Mouse (Mus musculus): Measurements from ENCODE around the gene 9930104L06Rik. TPM values are rescaled to one million over a fixed set of nuclear protein-coding genes. Genes with fewer than 3 reads are reported as not detected.
A peak's percentile ranks its signal among the peaks of the same experiment; 100 is the strongest.

Gene 9930104L06Rik
- total and polyA plus RNA-seq, 3 experiments, result 12.3 to 15.9 (median 14.8) TPM

GRCm38 (mm10) chr4:124989787-124990253, 53.0 kb downstream of the 9930104L06Rik start:
- DNase-seq (ENCODE audit: extremely low read depth), result no peak
- no peak for TF ChIP-seq PAX5 (IDR thresholded peaks at IDR 0.05; ENCODE audit: low read length)
- no peak for TF ChIP-seq MEF2A (IDR thresholded peaks at IDR 0.05; ENCODE audit: borderline replicate concordance, low read depth, low read length)
- TF ChIP-seq MAZ (IDR thresholded peaks at IDR 0.05; ENCODE audit: low read depth, low read length), result no peak
- TF ChIP-seq POLR2AphosphoS2 (IDR thresholded peaks at IDR 0.05; ENCODE audit: low read depth, low read length), result no peak
- TF ChIP-seq BHLHE40 (IDR thresholded peaks at IDR 0.05; ENCODE audit: low read depth, low read length), result no peak
- no peak for TF ChIP-seq MYC (IDR thresholded peaks at IDR 0.05; ENCODE audit: low read depth, low read length)
- no peak for TF ChIP-seq NELFE (IDR thresholded peaks at IDR 0.05; ENCODE audit: low read depth, low read length)
- TF ChIP-seq NRF1 (IDR thresholded peaks at IDR 0.05; ENCODE audit: low read depth, low read length), result no peak
- TF ChIP-seq MAX (IDR thresholded peaks at IDR 0.05; ENCODE audit: low read length), result no peak
- TF ChIP-seq ZMIZ1 (IDR thresholded peaks at IDR 0.05; ENCODE audit: low read depth, low read length), result no peak
- TF ChIP-seq ETS1 (conservative IDR thresholded peaks at IDR 0.05; ENCODE audit: low read depth, low read length), result no peak
- no peak for TF ChIP-seq CHD1 (IDR thresholded peaks at IDR 0.05; ENCODE audit: low read depth, low read length)
- no peak for TF ChIP-seq JUN (IDR thresholded peaks at IDR 0.05; ENCODE audit: insufficient read depth, low read depth, low read length)
- TF ChIP-seq CTCF (conservative IDR thresholded peaks at IDR 0.05 in 1 of 2, IDR thresholded peaks at IDR 0.05 in 1 of 2; ENCODE audit: low read depth in 2 of 2, low read length in 2 of 2), result no peak
- no peak for TF ChIP-seq ZNF384 (IDR thresholded peaks at IDR 0.05; ENCODE audit: low read depth, low read length)
- TF ChIP-seq POLR2A (IDR thresholded peaks at IDR 0.05; ENCODE audit: low read depth, low read length), result no peak
- TF ChIP-seq HCFC1 (IDR thresholded peaks at IDR 0.05; ENCODE audit: low read depth, low read length), result no peak
- Histone ChIP-seq H3K79me2 (replicated peaks; ENCODE audit: control insufficient read depth, extremely low read depth, insufficient read depth, poor library complexity, severe bottlenecking) (no peaks in the 10 kb centered on the region), H3K4me1 (ENCODE audit: control insufficient read depth in 1 of 2, insufficient read depth in 2 of 2) (peaks cover 34 to 41% of the 10 kb centered on the region in 2 experiments), H3K27ac (ENCODE audit: insufficient read depth, low read depth) (no peak overlapping the region), H3K4me2 (ENCODE audit: insufficient read depth, low read depth, poor library complexity, severe bottlenecking) (peak overlapping the region; percentile 4), H3K36me3 (replicated peaks in 1 of 2; ENCODE audit: control insufficient read depth in 1 of 2, insufficient read depth in 1 of 2, low read length in 1 of 2) (no peaks in the 10 kb centered on the region), H3K4me3 (replicated peaks in 1 of 3; ENCODE audit: low read depth in 2 of 3, low read length in 2 of 3, poor library complexity in 1 of 3) (peak overlapping the region in 2 of 3 experiments; percentile 1 to 22), H3K9me3 (replicated peaks; ENCODE audit: low read length) (peaks cover 2% of the 10 kb centered on the region), H3K27me3 (replicated peaks) (peaks cover 9% of the 10 kb centered on the region), H3K9ac (ENCODE audit: insufficient read depth, low read depth) (no peak overlapping the region)
- dilution Hi-C loops (cut with MboI; ENCODE audit: extremely low pct_ligation_motif_present, extremely low pct_unique_long_range_greater_than_20kb, low sequenced_read_pairs) (no loop called here), in situ Hi-C loops (cut with MboI; ENCODE audit: low pct_ligation_motif_present, low pct_unique_long_range_greater_than_20kb, low sequenced_read_pairs) (no loop called here)

- peaks cover 34 to 41% of the 10 kb centered on the region in 2 experiments for H3K4me1 ChIP-seq (ENCODE audit: control insufficient read depth in 1 of 2, insufficient read depth in 2 of 2)
- peak; percentile 57 for DNase-seq (ENCODE audit: extremely low read depth)
- H3K27me3 ChIP-seq (replicated peaks), result peaks cover 7% of the 10 kb centered on the region
- peak overlapping the region; percentile 4 for H3K4me2 ChIP-seq (ENCODE audit: insufficient read depth, low read depth, poor library complexity, severe bottlenecking)
- H3K27ac ChIP-seq (ENCODE audit: insufficient read depth, low read depth), result no peak overlapping the region
- no peaks in the 10 kb centered on the region for H3K79me2 ChIP-seq (replicated peaks; ENCODE audit: control insufficient read depth, extremely low read depth, insufficient read depth, poor library complexity, severe bottlenecking)
- no peak overlapping the region for H3K9ac ChIP-seq (ENCODE audit: insufficient read depth, low read depth)
- TF ChIP-seq MYC (IDR thresholded peaks at IDR 0.05; ENCODE audit: low read depth, low read length), result no peak
- no peak for TF ChIP-seq ZC3H11A (IDR thresholded peaks at IDR 0.05; ENCODE audit: low read depth, low read length)
- no peak for TF ChIP-seq ZKSCAN1 (IDR thresholded peaks at IDR 0.05; ENCODE audit: borderline replicate concordance, low read depth, low read length)
- TF ChIP-seq SIN3A (IDR thresholded peaks at IDR 0.05; ENCODE audit: low read length), result no peak
- peak; percentile 79 for TF ChIP-seq BHLHE40 (IDR thresholded peaks at IDR 0.05; ENCODE audit: low read depth, low read length)
- peak; percentile 62; the same call in 1 of the 2 replicates for TF ChIP-seq MAFK (IDR thresholded peaks at IDR 0.05; ENCODE audit: insufficient replicate concordance, low read length)
- TF ChIP-seq JUN (IDR thresholded peaks at IDR 0.05; ENCODE audit: insufficient read depth, low read depth, low read length), result no peak
- TF ChIP-seq POLR2A (IDR thresholded peaks at IDR 0.05; ENCODE audit: low read depth, low read length), result peak; percentile 34; the same call in 1 of the 2 replicates
- H3K36me3 ChIP-seq (replicated peaks in 1 of 2; ENCODE audit: control insufficient read depth in 1 of 2, insufficient read depth in 1 of 2, low read length in 1 of 2), result no peaks in the 10 kb centered on the region
- in situ Hi-C loops (cut with MboI; ENCODE audit: low pct_ligation_motif_present, low pct_unique_long_range_greater_than_20kb, low sequenced_read_pairs) (no loop called here), dilution Hi-C loops (cut with MboI; ENCODE audit: extremely low pct_ligation_motif_present, extremely low pct_unique_long_range_greater_than_20kb, low sequenced_read_pairs) (no loop called here)
- peaks cover 2% of the 10 kb centered on the region for H3K9me3 ChIP-seq (replicated peaks; ENCODE audit: low read length)
- peak overlapping the region in 2 of 3 experiments; percentile 1 to 22 for H3K4me3 ChIP-seq (replicated peaks in 1 of 3; ENCODE audit: low read depth in 2 of 3, low read length in 2 of 3, poor library complexity in 1 of 3)
Measured at GRCm38 (mm10) chr4:124990325-124990724, 53.5 kb downstream of the 9930104L06Rik start.

Other genes starting within 250 kb of the 9930104L06Rik start
- gene Utp11, start 243.4 kb upstream of the 9930104L06Rik start, total RNA-seq (2012; rRNA removed), result 52.7 and 63.2 TPM in 2 replicates
- gene Utp11, start 243.4 kb upstream of the 9930104L06Rik start, total RNA-seq (2014; rRNA removed), result 78.1 and 84.4 TPM in 2 replicates
- 102 and 107 TPM in 2 replicates for gene Utp11, start 243.4 kb upstream of the 9930104L06Rik start, polyA plus RNA-seq (2012; ENCODE audit: insufficient read length, low read depth)
- gene Fhl3, start 236.3 kb upstream of the 9930104L06Rik start, total RNA-seq (2012; rRNA removed), result 10.4 and 10.8 TPM in 2 replicates
- 3.6 and 4.1 TPM in 2 replicates for gene Fhl3, start 236.3 kb upstream of the 9930104L06Rik start, total RNA-seq (2014; rRNA removed)
- 14.8 and 20.8 TPM in 2 replicates for gene Fhl3, start 236.3 kb upstream of the 9930104L06Rik start, polyA plus RNA-seq (2012; ENCODE audit: insufficient read length, low read depth)
- 100 and 129 TPM in 2 replicates for gene Sf3a3, start 222.3 kb upstream of the 9930104L06Rik start, total RNA-seq (2012; rRNA removed)
- gene Sf3a3, start 222.3 kb upstream of the 9930104L06Rik start, total RNA-seq (2014; rRNA removed), result 122 and 146 TPM in 2 replicates
- gene Sf3a3, start 222.3 kb upstream of the 9930104L06Rik start, polyA plus RNA-seq (2012; ENCODE audit: insufficient read length, low read depth), result 134 and 156 TPM in 2 replicates
- 25.9 and 26.2 TPM in 2 replicates for gene Inpp5b, start 195.2 kb upstream of the 9930104L06Rik start, total RNA-seq (2012; rRNA removed)
- gene Inpp5b, start 195.2 kb upstream of the 9930104L06Rik start, total RNA-seq (2014; rRNA removed), result 30.2 and 34.0 TPM in 2 replicates
- gene Inpp5b, start 195.2 kb upstream of the 9930104L06Rik start, polyA plus RNA-seq (2012; ENCODE audit: insufficient read length, low read depth), result 21.1 and 25.6 TPM in 2 replicates
- 9.8 and 12.6 TPM in 2 replicates for gene Mtf1, start 134.9 kb upstream of the 9930104L06Rik start, total RNA-seq (2012; rRNA removed)
- gene Mtf1, start 134.9 kb upstream of the 9930104L06Rik start, total RNA-seq (2014; rRNA removed), result 6.8 and 9.5 TPM in 2 replicates
- gene Mtf1, start 134.9 kb upstream of the 9930104L06Rik start, polyA plus RNA-seq (2012; ENCODE audit: insufficient read length, low read depth), result 17.7 and 19.8 TPM in 2 replicates
- gene Yrdc, start 86.4 kb upstream of the 9930104L06Rik start, total RNA-seq (2012; rRNA removed), result 87.6 and 96.8 TPM in 2 replicates
- gene Yrdc, start 86.4 kb upstream of the 9930104L06Rik start, total RNA-seq (2014; rRNA removed), result 160 and 171 TPM in 2 replicates
- gene Yrdc, start 86.4 kb upstream of the 9930104L06Rik start, polyA plus RNA-seq (2012; ENCODE audit: insufficient read length, low read depth), result 86.7 and 86.8 TPM in 2 replicates
- gene 1110065P20Rik, start 85.9 kb upstream of the 9930104L06Rik start, total RNA-seq (2012; rRNA removed), result 29.0 and 32.0 TPM in 2 replicates
- gene 1110065P20Rik, start 85.9 kb upstream of the 9930104L06Rik start, total RNA-seq (2014; rRNA removed), result 22.6 and 28.5 TPM in 2 replicates
- gene 1110065P20Rik, start 85.9 kb upstream of the 9930104L06Rik start, polyA plus RNA-seq (2012; ENCODE audit: insufficient read length, low read depth), result 16.7 and 20.4 TPM in 2 replicates
- 0.08 and 0.13 TPM in 2 replicates for gene Maneal, start 74.9 kb upstream of the 9930104L06Rik start, total RNA-seq (2012; rRNA removed)
- gene Maneal, start 74.9 kb upstream of the 9930104L06Rik start, total RNA-seq (2014; rRNA removed), result not detected in 2 replicates
- not detected in 2 replicates for gene Maneal, start 74.9 kb upstream of the 9930104L06Rik start, polyA plus RNA-seq (2012; ENCODE audit: insufficient read length, low read depth)
- not detected in 2 replicates for gene Epha10, start 56.1 kb upstream of the 9930104L06Rik start, total RNA-seq (2012; rRNA removed)
- gene Epha10, start 56.1 kb upstream of the 9930104L06Rik start, total RNA-seq (2014; rRNA removed), result not detected in 2 replicates
- not detected in 2 replicates for gene Epha10, start 56.1 kb upstream of the 9930104L06Rik start, polyA plus RNA-seq (2012; ENCODE audit: insufficient read length, low read depth)
- gene Cdca8, start 2.3 kb downstream of the 9930104L06Rik start, total RNA-seq (2012; rRNA removed), result 101 and 111 TPM in 2 replicates
- gene Cdca8, start 2.3 kb downstream of the 9930104L06Rik start, total RNA-seq (2014; rRNA removed), result 55.2 and 58.8 TPM in 2 replicates
- gene Cdca8, start 2.3 kb downstream of the 9930104L06Rik start, polyA plus RNA-seq (2012; ENCODE audit: insufficient read length, low read depth), result 174 and 188 TPM in 2 replicates
- gene Rspo1, start 49.4 kb downstream of the 9930104L06Rik start, total RNA-seq (2012; rRNA removed), result 0.25 and 0.29 TPM in 2 replicates
- gene Rspo1, start 49.4 kb downstream of the 9930104L06Rik start, total RNA-seq (2014; rRNA removed), result 0.31 and 0.36 TPM in 2 replicates
- gene Rspo1, start 49.4 kb downstream of the 9930104L06Rik start, polyA plus RNA-seq (2012; ENCODE audit: insufficient read length, low read depth), result 0.50 and 0.87 TPM in 2 replicates
- 65.0 and 79.1 TPM in 2 replicates for gene Gnl2, start 79.5 kb downstream of the 9930104L06Rik start, total RNA-seq (2012; rRNA removed)
- gene Gnl2, start 79.5 kb downstream of the 9930104L06Rik start, total RNA-seq (2014; rRNA removed), result 66.8 and 80.4 TPM in 2 replicates
- gene Gnl2, start 79.5 kb downstream of the 9930104L06Rik start, polyA plus RNA-seq (2012; ENCODE audit: insufficient read length, low read depth), result 139 and 162 TPM in 2 replicates
- 1.2 and 2.1 TPM in 2 replicates for gene Dnali1, start 128.7 kb downstream of the 9930104L06Rik start, total RNA-seq (2012; rRNA removed)
- gene Dnali1, start 128.7 kb downstream of the 9930104L06Rik start, total RNA-seq (2014; rRNA removed), result 1.1 and 1.3 TPM in 2 replicates
- gene Dnali1, start 128.7 kb downstream of the 9930104L06Rik start, polyA plus RNA-seq (2012; ENCODE audit: insufficient read length, low read depth), result 2.3 and 2.7 TPM in 2 replicates
- 23.5 and 28.7 TPM in 2 replicates for gene Snip1, start 129.6 kb downstream of the 9930104L06Rik start, total RNA-seq (2012; rRNA removed)
- 38.8 and 46.6 TPM in 2 replicates for gene Snip1, start 129.6 kb downstream of the 9930104L06Rik start, total RNA-seq (2014; rRNA removed)
- gene Snip1, start 129.6 kb downstream of the 9930104L06Rik start, polyA plus RNA-seq (2012; ENCODE audit: insufficient read length, low read depth), result 25.0 and 25.8 TPM in 2 replicates
- 29.3 and 37.5 TPM in 2 replicates for gene Meaf6, start 148.1 kb downstream of the 9930104L06Rik start, total RNA-seq (2012; rRNA removed)
- 24.1 and 26.4 TPM in 2 replicates for gene Meaf6, start 148.1 kb downstream of the 9930104L06Rik start, total RNA-seq (2014; rRNA removed)
- 52.8 and 53.8 TPM in 2 replicates for gene Meaf6, start 148.1 kb downstream of the 9930104L06Rik start, polyA plus RNA-seq (2012; ENCODE audit: insufficient read length, low read depth)
- 7.7 and 8.2 TPM in 2 replicates for gene Zc3h12a, start 190.8 kb downstream of the 9930104L06Rik start, total RNA-seq (2012; rRNA removed)
- 1.4 and 2.1 TPM in 2 replicates for gene Zc3h12a, start 190.8 kb downstream of the 9930104L06Rik start, total RNA-seq (2014; rRNA removed)
- gene Zc3h12a, start 190.8 kb downstream of the 9930104L06Rik start, polyA plus RNA-seq (2012; ENCODE audit: insufficient read length, low read depth), result 12.8 and 13.4 TPM in 2 replicates

Measured in CH12.LX (cell line).